ENCODE assay signal across 9 mouse cellular contexts in genomic region chr3:99936159-99936558, GRCm38 (mm10). TPM values are rescaled to one million over a fixed set of nuclear protein-coding genes. Genes with fewer than 3 reads are reported as not detected.
A peak's percentile ranks its signal among the peaks of the same experiment; 100 is the strongest.
DNase-seq lines count a peak whose midpoint lies in the region; ATAC-seq and TF ChIP-seq lines count a peak whose summit lies in the region.
"Had no signal": no experiment of that assay in that cellular context is flagged by ENCODE, and none has a peak within 500 bp of the region (broad histone marks: within the 10 kb centered on the region; RNA-seq: fewer than 3 reads in every experiment).

No protein-coding gene starts in this region.

- no peak overlapping the region for H3K27ac ChIP-seq in ES-Bruce4 (ENCODE audit: insufficient read depth, low read length)

- peak; percentile 66 for TF ChIP-seq CTCF in ES-Bruce4 (IDR thresholded peaks at IDR 0.05; ENCODE audit: low read depth, low read length)

- intact Hi-C loops in left cerebral cortex, postnatal 4 days (cut with DNase I): loop anchor here (5.0 kb wide), 3 partner anchors 684 to 1039 kb away; no protein-coding TSS in a partner anchor
- intact Hi-C loops in left cerebral cortex, postnatal 14 days (cut with DNase I): loop anchor here (5.0 kb wide), 1 partner anchor 1039 kb away; no protein-coding TSS in a partner anchor

- no peaks in the 10 kb centered on the region for H3K4me1 ChIP-seq in ES-Bruce4 (ENCODE audit: control insufficient read depth, insufficient read depth, low read length)

- no peak overlapping the region for H3K9ac ChIP-seq in ES-Bruce4 (ENCODE audit: low read depth, poor library complexity, severe bottlenecking)

- ATAC-seq in granulocyte monocyte progenitor cell, adult 5-6 weeks (replicated peaks; ENCODE audit: poor library complexity, severe bottlenecking): no peak

- no peak for TF ChIP-seq EP300 in ES-Bruce4 (IDR thresholded peaks at IDR 0.05; ENCODE audit: insufficient read depth, low read depth, low read length)

- no peaks in the 10 kb centered on the region for H3K9me3 ChIP-seq in ES-Bruce4 (replicated peaks; ENCODE audit: control insufficient read depth, insufficient read depth, low read length, poor library complexity, severe bottlenecking)

- DNase-seq in left cerebral cortex, postnatal 4 days: peak; percentile 20
- no peak for DNase-seq in left cerebral cortex, postnatal 14 days (ENCODE audit: low spot score in 2 of 2)
- DNase-seq in adrenal gland, postnatal 25 days: peak; percentile 20
- peak; percentile 17 for DNase-seq in kidney, adult 9 months
- no peak for DNase-seq in yolk sac, embryonic 10.5 days (ENCODE audit: low spot score)
- no peak for DNase-seq in layer of hippocampus, adult 11-12 months (ENCODE audit: low spot score)

- no peak for TF ChIP-seq POLR2A in ES-Bruce4 (IDR thresholded peaks at IDR 0.05; ENCODE audit: insufficient read depth, low read length)

- no peaks in the 10 kb centered on the region for H3K27me3 ChIP-seq in ES-Bruce4 (ENCODE audit: control insufficient read depth, insufficient read depth, low read length, poor library complexity, severe bottlenecking)

- H3K36me3 ChIP-seq in ES-Bruce4 (ENCODE audit: control insufficient read depth, insufficient read depth, low read length, poor library complexity, severe bottlenecking): no peaks in the 10 kb centered on the region

- H3K4me3 ChIP-seq in ES-Bruce4 (ENCODE audit: low read depth, low read length): no peak overlapping the region
- H3K4me3 ChIP-seq: myocyte had no signal

RNA-seq across cellular contexts. Expression of gene Spag17, which starts 51.0 kb away (rescaled TPM):
- 1 to 10 TPM; 1.1 to 1.2 TPM for total RNA-seq in left cerebral cortex, postnatal 4 days (2021)
- total RNA-seq in left cerebral cortex, postnatal 14 days (2021): under 1 TPM; 0.13 to 0.17 TPM
- not detected in 2 replicates for polyA plus RNA-seq in ES-Bruce4 (2011; ENCODE audit: insufficient read depth, insufficient read length, low read depth, missing spikeins)
- total RNA-seq in adrenal gland, postnatal 25 days (2021): not detected in 2 replicates
- not detected in 2 replicates for total RNA-seq in granulocyte monocyte progenitor cell, adult 5-6 weeks (2014; fragmentation: Nextera tagmentation)
- not detected in 2 replicates for total RNA-seq in granulocyte monocyte progenitor cell, adult 5-6 weeks (2017)
- polyA plus RNA-seq: myocyte had no signal

Comparison
In these comparisons a context has a peak if more than half of its experiments do, and no peak if none do; other contexts are left out.
1. DNase-seq: peak in left cerebral cortex, postnatal 4 days (single experiment), adrenal gland, postnatal 25 days (single experiment) and kidney, adult 9 months (single experiment); none in left cerebral cortex, postnatal 14 days (0 of 2), yolk sac, embryonic 10.5 days (single experiment) and layer of hippocampus, adult 11-12 months (single experiment).